Mouse (Mus musculus) cerebellum, adult 2 months (tissue): ENCODE data around the gene Atxn1.

ENCODE experiments used
- CTCF ChIP-seq: fragments of 200-500 bp; IDR thresholded peaks from 2 replicates; pipeline ENCODE4 v1.5.1; 2011; ENCODE audit warnings: low read depth, mild to moderate bottlenecking, control low read depth, low read length, moderate library complexity, borderline replicate concordance; ENCODE audit not compliant: insufficient read depth
- POLR2A ChIP-seq: fragments of 200-500 bp; IDR thresholded peaks from 2 replicates; pipeline ENCODE4 v1.6.1; 2011; ENCODE audit warnings: low read length, control low read depth, borderline replicate concordance; ENCODE audit not compliant: insufficient read depth

DNA sequence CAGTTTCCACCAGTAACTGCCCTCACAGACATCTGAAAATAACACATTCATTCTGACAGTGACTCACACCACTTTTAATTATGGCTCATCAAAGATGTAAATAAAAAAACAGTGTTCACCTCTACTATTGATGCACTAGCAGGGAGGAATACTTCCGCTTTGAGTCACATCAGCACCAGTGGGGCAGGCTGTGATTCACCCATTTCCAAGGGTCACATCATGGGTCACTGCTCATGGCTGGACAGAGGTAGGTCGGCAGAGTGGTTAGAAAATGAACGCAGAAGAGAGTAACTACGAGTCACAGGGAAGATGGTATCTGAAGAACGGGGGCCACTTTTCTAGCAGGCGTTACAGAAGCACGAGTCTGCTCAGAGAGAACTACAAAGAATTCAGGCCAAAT lies 124.9 kb downstream of the Atxn1 start:
- TF ChIP-seq CTCF: no peak
- no peak for TF ChIP-seq POLR2A
